Mouse (Mus musculus): ENCODE data around the gene Mtmr12.

DNA sequence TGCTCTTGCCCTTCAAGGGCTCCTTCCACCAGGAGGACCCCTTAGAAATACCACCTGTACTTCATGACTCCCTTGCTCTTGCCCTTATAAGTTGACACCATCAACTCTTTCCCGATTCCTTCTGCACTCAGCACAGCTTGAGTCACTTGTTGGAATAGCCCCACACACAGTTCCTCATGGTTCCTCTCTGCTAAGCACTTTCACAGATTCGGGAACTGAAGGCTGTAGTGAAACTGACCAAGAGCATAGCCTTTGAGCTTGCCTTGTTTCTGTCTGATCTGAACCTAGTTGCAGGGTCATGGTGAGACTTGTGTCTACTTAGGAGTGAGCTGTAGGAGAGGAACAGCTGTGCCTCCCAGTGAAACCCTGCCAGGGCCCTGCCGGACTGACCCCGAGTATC, 28.2 kb downstream of the Mtmr12 start:
- TF ChIP-seq POLR2A (IDR thresholded peaks at IDR 0.05; ENCODE audit: insufficient read depth, low read depth, low read length), result no peak
- no peak for TF ChIP-seq CTCF (IDR thresholded peaks at IDR 0.05)
